Mouse (Mus musculus) stomach, postnatal 0 days (tissue): ENCODE results near the gene B430306N03Rik.

Source experiments
- CTCF ChIP-seq: IDR thresholded peaks from 2 replicates; pipeline ENCODE4 v1.5.1; 2016; ENCODE audit warnings: antibody characterized with exemption, low read depth, mild to moderate bottlenecking, moderate library complexity
- EP300 ChIP-seq: optimal IDR thresholded peaks from 2 replicates; pipeline ENCODE3; 2016; ENCODE audit warnings: antibody characterized with exemption

DNA sequence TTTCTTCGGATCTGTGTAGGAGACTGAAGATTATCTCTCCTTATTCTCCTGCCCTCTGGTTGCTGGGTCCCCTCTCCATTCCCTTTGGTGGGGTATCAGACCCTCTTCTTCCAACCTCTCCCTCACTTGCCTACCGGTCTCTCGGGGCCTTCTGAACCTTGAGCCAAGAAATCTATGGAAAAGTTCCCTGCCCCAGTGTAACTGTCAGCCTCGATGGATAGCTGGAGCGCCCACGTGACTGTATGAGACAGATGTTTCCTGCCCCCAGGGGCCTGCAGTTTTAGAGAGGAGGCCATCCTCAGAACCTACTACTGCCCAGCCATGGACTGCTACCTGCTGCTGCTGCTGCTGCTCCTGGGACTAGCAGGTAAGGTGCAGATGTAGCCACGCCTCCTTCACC, 43.7 kb downstream of the B430306N03Rik start, which contains the start of gene Treml1:
- TF ChIP-seq CTCF (no peak), EP300 (no peak)
